Mouse (Mus musculus) embryonic facial prominence, embryonic 12.5 days (tissue): ENCODE measurements around the gene Mtmr3. TPM values are rescaled to one million over a fixed set of nuclear protein-coding genes. Genes with fewer than 3 reads are reported as not detected.

ENCODE experiments used
- ATAC-seq: fragments of 200-750 bp; cut with Nextera tagmentation; 2 replicates; pipeline ENCODE4 v1.8.0; 2017; ENCODE audit not compliant: insufficient number of reproducible peaks, insufficient read depth, low FRiP score, low TSS enrichment
- H3K27ac ChIP-seq: fragments of 300-500 bp; sonication (generic); 2 replicates; pipeline ENCODE4 v1.5.1; 2016; ENCODE audit warnings: mild to moderate bottlenecking
- H3K27me3 ChIP-seq: fragments of 300-500 bp; sonication (generic); 2 replicates; pipeline ENCODE4 v1.6.1; 2016; ENCODE audit warnings: mild to moderate bottlenecking, moderate library complexity
- H3K36me3 ChIP-seq: fragments of 300-500 bp; sonication (generic); 2 replicates; pipeline ENCODE4 v1.6.1; 2016; ENCODE audit warnings: mild to moderate bottlenecking
- H3K4me1 ChIP-seq: fragments of 300-500 bp; sonication (generic); 2 replicates; pipeline ENCODE4 v1.6.1; 2016
- H3K4me2 ChIP-seq: fragments of 300-500 bp; sonication (generic); replicated peaks from 2 replicates; pipeline ENCODE4 v1.6.1; 2016; ENCODE audit warnings: mild to moderate bottlenecking, moderate library complexity
- H3K4me3 ChIP-seq: fragments of 300-500 bp; sonication (generic); 2 replicates; pipeline ENCODE4 v1.5.1; 2016; ENCODE audit warnings: mild to moderate bottlenecking
- H3K9ac ChIP-seq: fragments of 300-500 bp; sonication (generic); 2 replicates; pipeline ENCODE4 v1.6.1; 2016; ENCODE audit warnings: mild to moderate bottlenecking, moderate library complexity
- H3K9me3 ChIP-seq: fragments of 300-500 bp; sonication (generic); 2 replicates; pipeline ENCODE4 v1.6.1; 2016; ENCODE audit warnings: mild to moderate bottlenecking, moderate library complexity
- WGBS: fragments of 180-500 bp; shearing (Covaris S2); methylation state at CpG from one replicate; pipeline ENCODE4 v1.1.7; 2016; 5-methylcytosine and 5-hydroxymethylcytosine counted together
- polyA plus RNA-seq: library from polyadenylated mRNA; unstranded; fragments of >200 nt; fragmentation: Nextera tagmentation; extraction: Ambion mirVana; gene quantifications from 2 replicates; pipeline ENCODE4 v1.2.1, GENCODE M21; 2016

The Mtmr3 gene
- polyA plus RNA-seq, 1 experiment from 2014 or later, result 37.9 TPM

- Histone ChIP-seq H3K9me3 (no peaks in the 10 kb centered on the region), H3K27ac (no peak overlapping the region), H3K9ac (no peak overlapping the region), H3K36me3 (peaks cover 48% of the 10 kb centered on the region), H3K4me1 (no peaks in the 10 kb centered on the region), H3K27me3 (no peaks in the 10 kb centered on the region), H3K4me2 (no peak overlapping the region), H3K4me3 (no peak overlapping the region)
- ATAC-seq, result no peak
- 82% methylated on average over 2 of the region's 2 CpGs for WGBS
Measured at GRCm38 (mm10) chr11:4502206-4502605, 92.5 kb downstream of the Mtmr3 start.

DNA sequence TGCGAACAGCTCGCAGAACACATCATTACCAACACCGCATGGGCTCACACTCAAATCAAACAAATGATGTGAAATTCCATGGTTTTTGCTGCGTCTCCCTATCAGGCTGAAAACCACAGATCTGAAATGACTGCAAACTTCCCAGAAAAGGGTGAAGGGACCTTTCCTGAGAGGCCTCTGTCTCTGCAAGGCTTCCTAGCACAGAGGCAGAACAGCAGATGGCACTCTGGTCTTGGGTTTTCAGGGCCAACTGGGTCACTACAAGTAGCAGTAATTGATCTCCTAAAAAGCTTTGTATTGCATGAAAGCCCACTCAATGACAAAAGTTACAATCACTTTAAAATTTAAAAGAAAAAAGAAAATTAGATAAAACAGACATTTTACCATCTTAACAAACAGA, 93.8 kb downstream of the Mtmr3 start:
- Histone ChIP-seq H3K36me3 (peaks cover 44% of the 10 kb centered on the region), H3K4me1 (no peaks in the 10 kb centered on the region), H3K4me2 (no peak overlapping the region), H3K9ac (no peak overlapping the region), H3K27ac (no peak overlapping the region), H3K9me3 (no peaks in the 10 kb centered on the region), H3K4me3 (no peak overlapping the region), H3K27me3 (no peaks in the 10 kb centered on the region)
- no peak for ATAC-seq
- 93% methylated on average over 4 of the region's 4 CpGs for WGBS

- Histone ChIP-seq H3K27ac (no peak overlapping the region), H3K9ac (no peak overlapping the region), H3K4me3 (no peak overlapping the region), H3K36me3 (peaks cover 43% of the 10 kb centered on the region), H3K4me1 (no peaks in the 10 kb centered on the region), H3K9me3 (no peaks in the 10 kb centered on the region), H3K4me2 (no peak overlapping the region), H3K27me3 (no peaks in the 10 kb centered on the region)
- 100% methylated on average over 1 of the region's 1 CpGs for WGBS
- no peak for ATAC-seq
Measured at GRCm38 (mm10) chr11:4500261-4500660, 94.4 kb downstream of the Mtmr3 start.

DNA sequence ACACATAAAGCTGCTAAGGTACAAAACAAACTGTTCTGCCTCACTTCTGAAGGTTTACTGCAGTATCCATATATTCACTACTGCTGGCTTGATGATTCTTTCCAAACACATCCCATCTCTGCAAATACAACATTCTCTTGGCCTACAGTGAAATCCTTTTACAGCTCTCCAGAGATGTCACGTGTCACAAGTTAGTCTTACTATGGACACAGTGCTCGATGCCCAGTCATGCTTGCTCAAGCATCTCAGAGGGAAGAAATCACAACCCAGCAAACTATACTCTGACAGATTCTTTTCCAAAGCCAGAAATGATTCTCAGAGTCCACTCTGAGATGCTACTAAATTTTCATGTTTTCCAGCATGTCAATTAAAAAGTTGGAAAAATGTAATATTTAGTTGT, 95.2 kb downstream of the Mtmr3 start:
- H3K36me3 ChIP-seq, result peaks cover 47% of the 10 kb centered on the region
- no peak overlapping the region for H3K9ac ChIP-seq
- H3K9me3 ChIP-seq, result no peaks in the 10 kb centered on the region
- no peak for ATAC-seq
- WGBS, result 93% methylated on average over 2 of the region's 2 CpGs
- H3K27me3 ChIP-seq, result no peaks in the 10 kb centered on the region
- no peak overlapping the region for H3K27ac ChIP-seq
- no peak overlapping the region for H3K4me2 ChIP-seq
- no peaks in the 10 kb centered on the region for H3K4me1 ChIP-seq
- no peak overlapping the region for H3K4me3 ChIP-seq

GRCm38 (mm10) chr11:4498774-4499173, 95.9 kb downstream of the Mtmr3 start:
- H3K9ac ChIP-seq, result no peak overlapping the region
- no peak overlapping the region for H3K4me3 ChIP-seq
- H3K36me3 ChIP-seq, result peaks cover 41% of the 10 kb centered on the region
- no peaks in the 10 kb centered on the region for H3K27me3 ChIP-seq
- no peak overlapping the region for H3K27ac ChIP-seq
- H3K4me2 ChIP-seq, result no peak overlapping the region
- no peaks in the 10 kb centered on the region for H3K4me1 ChIP-seq
- 90% methylated on average over 9 of the region's 9 CpGs for whole genome bisulfite sequencing
- ATAC-seq, result no peak
- no peaks in the 10 kb centered on the region for H3K9me3 ChIP-seq

GRCm38 (mm10) chr11:4497501-4498118, 97.1 kb downstream of the Mtmr3 start:
- Histone ChIP-seq H3K4me2 (no peak overlapping the region), H3K36me3 (peaks cover 39% of the 10 kb centered on the region), H3K27ac (no peak overlapping the region), H3K4me1 (no peaks in the 10 kb centered on the region), H3K27me3 (no peaks in the 10 kb centered on the region), H3K9ac (no peak overlapping the region), H3K9me3 (no peaks in the 10 kb centered on the region), H3K4me3 (no peak overlapping the region)
- WGBS, result 76% methylated on average over 10 of the region's 10 CpGs
- no peak for ATAC-seq

- H3K36me3 ChIP-seq, result peaks cover 65% of the 10 kb centered on the region
- 87% methylated on average over 4 of the region's 4 CpGs for WGBS
- no peak for ATAC-seq
- no peak overlapping the region for H3K9ac ChIP-seq
- no peak overlapping the region for H3K4me2 ChIP-seq
- no peaks in the 10 kb centered on the region for H3K27me3 ChIP-seq
- H3K4me3 ChIP-seq, result no peak overlapping the region
- no peaks in the 10 kb centered on the region for H3K4me1 ChIP-seq
- no peak overlapping the region for H3K27ac ChIP-seq
- no peaks in the 10 kb centered on the region for H3K9me3 ChIP-seq
Measured at GRCm38 (mm10) chr11:4495021-4495540, 99.6 kb downstream of the Mtmr3 start.

DNA sequence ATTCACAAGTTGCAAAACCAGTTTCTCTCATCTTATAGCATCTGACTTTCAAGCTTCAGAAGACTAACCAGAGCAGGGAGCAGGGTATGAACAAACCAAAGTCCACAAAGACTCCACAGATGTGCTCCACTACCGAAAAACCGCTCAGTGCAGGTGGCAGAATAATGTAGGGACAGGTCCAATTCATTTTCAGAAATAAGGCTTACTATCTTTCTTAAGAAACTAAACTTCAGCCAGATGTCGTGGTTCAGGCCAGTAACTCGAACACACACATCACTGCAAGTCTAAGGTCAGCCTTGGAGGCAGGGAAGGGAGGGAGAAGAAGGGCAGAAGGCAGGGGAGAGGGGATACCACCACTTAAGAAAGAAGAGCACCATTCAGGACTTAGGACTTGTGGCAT, 105.5 kb downstream of the Mtmr3 start:
- Histone ChIP-seq H3K27ac (no peak overlapping the region), H3K36me3 (peaks cover 90% of the 10 kb centered on the region), H3K27me3 (no peaks in the 10 kb centered on the region), H3K9me3 (no peaks in the 10 kb centered on the region), H3K4me2 (no peak overlapping the region), H3K9ac (no peak overlapping the region), H3K4me3 (no peak overlapping the region), H3K4me1 (no peaks in the 10 kb centered on the region)
- WGBS, result 83% methylated on average over 4 of the region's 4 CpGs
- no peak for ATAC-seq

GRCm38 (mm10) chr11:4488798-4489197, 105.9 kb downstream of the Mtmr3 start:
- no peak for ATAC-seq
- Histone ChIP-seq H3K9me3 (no peaks in the 10 kb centered on the region), H3K9ac (no peak overlapping the region), H3K4me3 (no peak overlapping the region), H3K4me1 (no peaks in the 10 kb centered on the region), H3K4me2 (no peak overlapping the region), H3K27ac (no peak overlapping the region), H3K36me3 (peaks cover 93% of the 10 kb centered on the region), H3K27me3 (no peaks in the 10 kb centered on the region)
- 98% methylated on average over 2 of the region's 2 CpGs for WGBS

- no peaks in the 10 kb centered on the region for H3K9me3 ChIP-seq
- WGBS, result 95% methylated on average over 13 of the region's 13 CpGs
- peaks cover 93% of the 10 kb centered on the region for H3K36me3 ChIP-seq
- H3K4me3 ChIP-seq, result no peak overlapping the region
- H3K4me2 ChIP-seq, result no peak overlapping the region
- no peaks in the 10 kb centered on the region for H3K27me3 ChIP-seq
- H3K9ac ChIP-seq, result no peak overlapping the region
- no peak for ATAC-seq
- no peaks in the 10 kb centered on the region for H3K4me1 ChIP-seq
- no peak overlapping the region for H3K27ac ChIP-seq
Measured at GRCm38 (mm10) chr11:4488367-4488766, 106.3 kb downstream of the Mtmr3 start.

GRCm38 (mm10) chr11:4487401-4487965, 107.2 kb downstream of the Mtmr3 start:
- no peaks in the 10 kb centered on the region for H3K4me1 ChIP-seq
- 93% methylated on average over 8 of the region's 8 CpGs for WGBS
- no peaks in the 10 kb centered on the region for H3K27me3 ChIP-seq
- no peaks in the 10 kb centered on the region for H3K9me3 ChIP-seq
- H3K4me2 ChIP-seq, result no peak overlapping the region
- H3K27ac ChIP-seq, result no peak overlapping the region
- peaks cover 96% of the 10 kb centered on the region for H3K36me3 ChIP-seq
- H3K9ac ChIP-seq, result no peak overlapping the region
- H3K4me3 ChIP-seq, result no peak overlapping the region
- no peak for ATAC-seq

DNA sequence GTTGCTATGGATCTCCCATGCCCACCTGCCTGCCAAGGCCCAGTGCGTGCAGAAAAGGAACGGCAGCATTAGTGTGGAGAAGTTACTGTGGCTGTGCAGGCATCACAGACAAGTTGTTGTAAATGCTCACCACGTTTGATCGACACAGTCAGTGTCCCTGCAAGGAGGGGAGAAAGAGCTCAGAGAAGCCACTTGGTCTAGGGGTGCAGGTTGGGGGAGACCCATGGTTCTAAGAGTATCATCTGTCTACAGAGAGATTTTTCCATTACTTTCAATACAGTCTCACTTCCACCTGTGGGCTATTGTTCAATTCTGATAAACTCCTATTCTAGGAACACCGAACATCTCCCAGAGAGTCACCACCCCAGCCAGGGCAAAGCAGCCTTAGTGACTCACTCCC, 110.1 kb downstream of the Mtmr3 start:
- H3K4me2 ChIP-seq, result no peak overlapping the region
- H3K4me1 ChIP-seq, result no peaks in the 10 kb centered on the region
- H3K4me3 ChIP-seq, result no peak overlapping the region
- H3K9me3 ChIP-seq, result no peaks in the 10 kb centered on the region
- no peaks in the 10 kb centered on the region for H3K27me3 ChIP-seq
- H3K36me3 ChIP-seq, result peaks cover 92% of the 10 kb centered on the region
- WGBS, result 91% methylated on average over 5 of the region's 5 CpGs
- ATAC-seq, result no peak
- no peak overlapping the region for H3K27ac ChIP-seq
- no peak overlapping the region for H3K9ac ChIP-seq
